Mouse (Mus musculus): ENCODE results near the gene Tnnc2. TPM values are rescaled to one million over a fixed set of nuclear protein-coding genes. Genes with fewer than 3 reads are reported as not detected.

Gene Tnnc2
- polyA plus RNA-seq, 1 experiment = 0.89 TPM

GRCm38 (mm10) chr2:164795868-164796267, 16.1 kb upstream of the Tnnc2 start:
- Histone ChIP-seq H3K27ac (ENCODE audit: control insufficient read depth, insufficient read depth, low read depth, low read length) (no peak overlapping the region), H3K4me1 (ENCODE audit: control insufficient read depth, insufficient read depth, low read length) (peaks cover 5% of the 10 kb centered on the region), H3K4me3 (ENCODE audit: control insufficient read depth, low read depth, low read length) (no peak overlapping the region), H3K27me3 (ENCODE audit: control insufficient read depth, insufficient read depth, low read length) (no peaks in the 10 kb centered on the region), H3K36me3 (ENCODE audit: control insufficient read depth, insufficient read depth, low read length) (peaks cover 4% of the 10 kb centered on the region)
- no peak for TF ChIP-seq POLR2A (IDR thresholded peaks at IDR 0.05; ENCODE audit: control insufficient read depth, low read depth, low read length)
- no peak for TF ChIP-seq CTCF (IDR thresholded peaks at IDR 0.05; ENCODE audit: control insufficient read depth, insufficient read depth, insufficient replicate concordance, low read depth, low read length)

DNA sequence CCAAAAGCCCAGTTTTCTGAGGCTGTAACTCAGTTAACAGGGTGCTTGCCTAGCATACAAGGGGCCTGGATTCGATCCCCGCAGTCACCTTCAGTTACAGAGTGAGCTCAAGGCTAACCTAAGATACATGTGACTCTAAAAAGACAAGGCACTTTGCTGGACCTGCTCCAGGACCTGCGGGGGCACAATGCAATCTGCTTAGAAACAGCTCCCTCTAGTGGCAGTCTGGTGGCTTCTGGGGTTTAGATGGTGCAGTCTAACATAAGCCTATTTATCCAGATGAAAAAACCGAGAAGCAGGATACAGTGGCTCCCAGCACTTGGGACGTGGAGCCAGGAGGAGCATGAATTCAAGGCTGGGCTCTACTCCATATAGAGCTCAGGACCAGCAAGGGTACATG, 14.5 kb upstream of the Tnnc2 start:
- Histone ChIP-seq H3K4me3 (ENCODE audit: control insufficient read depth, low read depth, low read length) (no peak overlapping the region), H3K36me3 (ENCODE audit: control insufficient read depth, insufficient read depth, low read length) (peaks cover 4% of the 10 kb centered on the region), H3K4me1 (ENCODE audit: control insufficient read depth, insufficient read depth, low read length) (peaks cover 5% of the 10 kb centered on the region), H3K27me3 (ENCODE audit: control insufficient read depth, insufficient read depth, low read length) (no peaks in the 10 kb centered on the region), H3K27ac (ENCODE audit: control insufficient read depth, insufficient read depth, low read depth, low read length) (no peak overlapping the region)
- TF ChIP-seq CTCF (IDR thresholded peaks at IDR 0.05; ENCODE audit: control insufficient read depth, insufficient read depth, insufficient replicate concordance, low read depth, low read length) = peak; percentile 67; the same call in 1 of the 2 replicates
- TF ChIP-seq POLR2A (IDR thresholded peaks at IDR 0.05; ENCODE audit: control insufficient read depth, low read depth, low read length) = no peak

DNA sequence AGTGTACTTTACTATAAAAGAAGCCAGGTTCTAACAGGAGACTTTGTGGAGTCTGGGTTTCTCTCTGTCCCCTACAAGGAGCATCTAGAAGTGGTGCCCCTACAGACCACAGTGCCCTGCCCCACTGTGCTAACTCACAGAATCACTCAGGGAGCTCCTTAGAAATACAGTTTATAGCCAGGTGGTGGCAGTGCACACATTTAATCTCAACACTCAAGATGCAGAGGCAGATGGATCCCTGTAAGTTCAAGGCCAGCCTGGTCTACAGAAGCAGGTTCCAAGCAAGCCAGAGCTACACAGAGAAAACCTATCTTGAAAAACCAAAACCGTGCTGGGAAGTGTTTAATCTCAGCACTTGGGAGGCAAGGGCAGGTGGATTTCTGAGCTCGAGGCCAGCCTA, 14.0 kb upstream of the Tnnc2 start:
- H3K36me3 ChIP-seq (ENCODE audit: control insufficient read depth, insufficient read depth, low read length) = peaks cover 4% of the 10 kb centered on the region
- no peak for TF ChIP-seq POLR2A (IDR thresholded peaks at IDR 0.05; ENCODE audit: control insufficient read depth, low read depth, low read length)
- TF ChIP-seq CTCF (IDR thresholded peaks at IDR 0.05; ENCODE audit: control insufficient read depth, insufficient read depth, insufficient replicate concordance, low read depth, low read length) = no peak

DNA sequence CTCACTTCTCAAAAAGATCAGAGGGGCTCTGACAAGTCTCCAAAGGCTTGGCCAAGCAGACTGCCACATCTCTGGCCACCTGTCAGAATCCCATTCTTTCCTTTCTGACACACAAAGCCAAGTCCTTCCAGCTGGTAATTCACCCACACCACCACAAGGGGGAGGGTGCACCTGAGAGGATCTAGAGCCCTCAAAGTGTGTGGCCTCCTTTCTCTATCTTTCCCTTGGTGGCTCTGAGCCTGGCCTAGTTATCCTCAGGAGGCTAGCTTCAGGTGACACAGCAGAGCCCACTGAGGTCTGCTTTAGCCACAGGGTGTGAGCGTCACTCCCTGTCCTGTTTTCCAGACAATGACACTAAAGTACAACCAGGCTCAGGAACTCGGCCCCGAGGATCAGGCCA, 13.5 kb upstream of the Tnnc2 start:
- peak; percentile 60; the same call in 1 of the 2 replicates for TF ChIP-seq CTCF (IDR thresholded peaks at IDR 0.05; ENCODE audit: control insufficient read depth, insufficient read depth, insufficient replicate concordance, low read depth, low read length)
- TF ChIP-seq POLR2A (IDR thresholded peaks at IDR 0.05; ENCODE audit: control insufficient read depth, low read depth, low read length) = no peak
- Histone ChIP-seq H3K4me1 (ENCODE audit: control insufficient read depth, insufficient read depth, low read length) (peaks cover 5% of the 10 kb centered on the region), H3K27me3 (ENCODE audit: control insufficient read depth, insufficient read depth, low read length) (no peaks in the 10 kb centered on the region), H3K4me3 (ENCODE audit: control insufficient read depth, low read depth, low read length) (no peak overlapping the region), H3K36me3 (ENCODE audit: control insufficient read depth, insufficient read depth, low read length) (peaks cover 4% of the 10 kb centered on the region), H3K27ac (ENCODE audit: control insufficient read depth, insufficient read depth, low read depth, low read length) (peak overlapping the region; percentile 21)

More for the DNA sequence above, 14.0 kb upstream of the Tnnc2 start:
- no peak overlapping the region for H3K4me3 ChIP-seq (ENCODE audit: control insufficient read depth, low read depth, low read length)
- H3K27me3 ChIP-seq (ENCODE audit: control insufficient read depth, insufficient read depth, low read length) = no peaks in the 10 kb centered on the region
- peaks cover 5% of the 10 kb centered on the region for H3K4me1 ChIP-seq (ENCODE audit: control insufficient read depth, insufficient read depth, low read length)
- peak overlapping the region; percentile 63 for H3K27ac ChIP-seq (ENCODE audit: control insufficient read depth, insufficient read depth, low read depth, low read length)

DNA sequence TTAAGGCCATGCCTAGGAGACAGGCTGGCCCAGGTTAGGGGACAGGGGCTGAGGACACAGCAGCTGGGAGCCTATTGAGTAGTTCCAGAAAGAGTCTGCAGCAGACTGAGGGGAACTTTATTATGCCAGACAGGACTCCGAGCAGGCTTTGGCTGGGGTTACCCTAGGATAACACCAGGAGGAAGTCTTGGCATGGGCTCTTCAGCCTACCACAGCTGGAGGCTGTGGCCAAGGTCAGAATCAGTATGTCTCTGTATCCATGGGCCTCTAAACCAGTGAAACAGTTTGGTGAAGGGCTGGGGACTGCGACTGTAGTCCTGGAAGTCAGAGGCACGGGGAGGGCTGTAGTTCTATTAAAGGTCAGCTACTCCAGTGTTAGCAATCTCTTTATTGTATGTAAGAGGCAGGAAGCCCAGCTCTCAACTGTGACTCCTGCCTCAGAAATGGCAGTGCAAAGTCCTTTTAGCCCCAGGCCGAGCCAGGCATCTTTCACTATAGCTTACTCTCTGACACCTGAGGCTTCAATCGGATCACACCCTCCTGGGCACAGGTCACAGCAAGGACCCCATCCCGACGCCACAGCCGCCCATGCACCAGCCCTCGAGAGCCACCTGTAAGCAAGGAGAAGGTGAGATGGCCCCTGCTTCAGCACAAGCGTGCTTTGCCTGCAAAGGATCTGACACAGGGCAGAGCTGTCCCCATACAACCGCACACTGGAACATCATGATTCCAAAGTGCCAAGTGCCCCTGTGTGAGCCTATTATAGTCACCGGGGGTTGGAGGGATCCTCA, 12.8 kb upstream of the Tnnc2 start:
- H3K27me3 ChIP-seq (ENCODE audit: control insufficient read depth, insufficient read depth, low read length) = no peaks in the 10 kb centered on the region
- TF ChIP-seq POLR2A (IDR thresholded peaks at IDR 0.05; ENCODE audit: control insufficient read depth, low read depth, low read length) (no peak), CTCF (IDR thresholded peaks at IDR 0.05; ENCODE audit: control insufficient read depth, insufficient read depth, insufficient replicate concordance, low read depth, low read length) (no peak)
- no peak overlapping the region for H3K4me3 ChIP-seq (ENCODE audit: control insufficient read depth, low read depth, low read length)
- peaks cover 4% of the 10 kb centered on the region for H3K36me3 ChIP-seq (ENCODE audit: control insufficient read depth, insufficient read depth, low read length)
- H3K27ac ChIP-seq (ENCODE audit: control insufficient read depth, insufficient read depth, low read depth, low read length) = peak overlapping the region; percentile 45
- H3K4me1 ChIP-seq (ENCODE audit: control insufficient read depth, insufficient read depth, low read length) = peaks cover 5% of the 10 kb centered on the region

DNA sequence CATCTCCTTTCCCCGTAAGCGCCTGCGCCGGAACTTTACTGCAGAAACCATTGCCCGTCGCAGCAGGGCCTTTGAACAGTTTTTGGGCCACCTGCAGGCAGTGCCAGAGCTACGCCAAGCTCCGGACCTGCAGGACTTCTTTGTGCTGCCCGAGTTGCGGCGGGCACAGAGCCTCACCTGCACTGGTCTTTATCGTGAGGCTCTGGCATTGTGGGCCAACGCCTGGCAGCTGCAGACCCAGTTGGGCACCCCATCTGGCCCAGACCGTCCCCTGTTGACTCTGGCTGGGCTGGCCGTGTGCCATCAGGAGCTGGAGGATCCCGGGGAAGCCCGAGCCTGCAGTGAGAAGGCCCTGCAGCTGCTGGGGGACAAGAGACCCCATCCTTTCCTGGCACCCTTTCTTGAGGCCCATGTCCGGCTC, 12.1 kb upstream of the Tnnc2 start:
- peaks cover 8% of the 10 kb centered on the region for H3K4me1 ChIP-seq (ENCODE audit: control insufficient read depth, insufficient read depth, low read length)
- H3K36me3 ChIP-seq (ENCODE audit: control insufficient read depth, insufficient read depth, low read length) = peaks cover 4% of the 10 kb centered on the region
- H3K4me3 ChIP-seq (ENCODE audit: control insufficient read depth, low read depth, low read length) = no peak overlapping the region
- no peaks in the 10 kb centered on the region for H3K27me3 ChIP-seq (ENCODE audit: control insufficient read depth, insufficient read depth, low read length)
- H3K27ac ChIP-seq (ENCODE audit: control insufficient read depth, insufficient read depth, low read depth, low read length) = peak overlapping the region; percentile 45
- TF ChIP-seq POLR2A (IDR thresholded peaks at IDR 0.05; ENCODE audit: control insufficient read depth, low read depth, low read length) (no peak), CTCF (IDR thresholded peaks at IDR 0.05; ENCODE audit: control insufficient read depth, insufficient read depth, insufficient replicate concordance, low read depth, low read length) (no peak)

DNA sequence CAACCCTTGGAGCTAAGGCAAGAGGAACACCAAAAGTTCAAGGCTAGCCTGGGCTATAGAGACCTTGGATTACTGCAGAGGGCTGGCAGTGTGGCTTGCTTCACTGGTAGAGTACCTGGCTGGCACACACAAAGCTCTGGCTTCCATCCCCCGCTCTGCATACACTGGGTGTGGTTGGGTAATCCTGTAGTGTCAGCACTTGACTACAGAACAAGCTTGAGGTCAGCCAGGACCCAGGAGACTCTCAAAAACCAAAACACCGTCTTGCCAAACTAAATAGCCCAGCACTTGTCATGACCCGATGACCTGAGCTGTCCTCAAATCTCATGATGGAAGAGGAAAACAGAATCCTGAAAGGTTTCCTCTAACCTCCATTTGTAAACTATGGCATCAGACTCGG, 10.7 kb upstream of the Tnnc2 start:
- Histone ChIP-seq H3K4me3 (ENCODE audit: control insufficient read depth, low read depth, low read length) (no peak overlapping the region), H3K36me3 (ENCODE audit: control insufficient read depth, insufficient read depth, low read length) (peaks cover 4% of the 10 kb centered on the region), H3K4me1 (ENCODE audit: control insufficient read depth, insufficient read depth, low read length) (peaks cover 19% of the 10 kb centered on the region), H3K27ac (ENCODE audit: control insufficient read depth, insufficient read depth, low read depth, low read length) (no peak overlapping the region), H3K27me3 (ENCODE audit: control insufficient read depth, insufficient read depth, low read length) (no peaks in the 10 kb centered on the region)
- TF ChIP-seq CTCF (IDR thresholded peaks at IDR 0.05; ENCODE audit: control insufficient read depth, insufficient read depth, insufficient replicate concordance, low read depth, low read length) (no peak), POLR2A (IDR thresholded peaks at IDR 0.05; ENCODE audit: control insufficient read depth, low read depth, low read length) (no peak)

All from testis, adult 2 months (tissue).